Mouse (Mus musculus): Measurements from ENCODE around the gene Grm6.

DNA sequence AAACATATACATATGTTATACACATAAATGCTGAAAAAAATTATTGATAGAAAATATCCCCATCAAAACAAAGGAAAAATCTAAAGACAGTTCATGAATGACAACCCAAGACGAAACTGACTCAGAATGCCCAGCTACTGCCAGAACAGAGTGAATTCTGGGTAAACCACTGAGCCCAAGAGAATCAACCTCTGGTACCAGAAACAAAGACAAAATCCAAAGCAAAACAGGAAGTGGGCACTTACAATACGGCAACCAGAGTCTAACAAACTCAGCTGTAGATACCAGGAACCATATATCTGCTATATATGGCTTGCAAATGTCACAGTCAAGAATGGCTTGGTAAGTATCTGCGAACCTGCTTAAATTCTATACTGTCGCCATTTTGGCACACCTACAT is 14.8 kb upstream of the Grm6 start:
- no peak for TF ChIP-seq EP300 (IDR thresholded peaks at IDR 0.05; ENCODE audit: low read depth)
- TF ChIP-seq CTCF (IDR thresholded peaks at IDR 0.05; ENCODE audit: low read depth), result no peak

All from heart, postnatal 0 days (tissue).